Mouse (Mus musculus): ENCODE data around the gene Rps6ka5.

DNA sequence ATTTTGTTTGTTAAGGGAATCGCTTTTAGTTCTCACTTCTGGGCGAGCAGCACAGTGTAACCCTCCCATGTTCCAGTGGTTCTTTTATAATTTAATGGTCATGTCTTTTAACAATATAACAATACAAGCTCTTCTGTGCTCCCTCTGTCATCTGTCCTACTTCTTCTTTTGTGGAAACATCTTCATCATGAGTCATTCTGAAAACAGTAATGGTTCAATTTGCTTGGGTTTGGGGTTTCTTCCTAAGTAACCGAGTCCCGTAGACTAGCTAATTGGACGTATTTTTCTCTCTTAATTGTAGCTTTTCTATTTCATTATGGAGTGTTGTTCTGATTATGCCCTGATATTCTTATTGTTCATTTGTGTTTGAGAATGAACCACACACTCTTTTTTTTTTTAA is 13.5 kb upstream of the Rps6ka5 start:
- TF ChIP-seq CTCF (IDR thresholded peaks at IDR 0.05; ENCODE audit: extremely low read depth, insufficient read depth, insufficient read length, insufficient replicate concordance), result no peak
- no peak for TF ChIP-seq POLR2A (IDR thresholded peaks at IDR 0.05; ENCODE audit: low read depth, low read length)
